16 mouse cellular contexts compared by ENCODE assay signal in genomic region chr11:51353746-51354145, GRCm38 (mm10).
DNase-seq lines count a peak whose midpoint lies in the region; TF ChIP-seq lines count a peak whose summit lies in the region.
"Had no signal": no experiment of that assay in that cellular context is flagged by ENCODE, and none has a peak within 500 bp of the region (broad histone marks: within the 10 kb centered on the region; RNA-seq: fewer than 3 reads in every experiment).

No protein-coding gene starts in this region.

- H3K4me1 ChIP-seq in kidney, adult 2 months (ENCODE audit: control insufficient read depth, insufficient read depth, low read length) = no peaks in the 10 kb centered on the region
- H3K4me1 ChIP-seq: forebrain, embryonic 12.5 days; hindbrain, embryonic 15.5 days had no signal

- 57% methylated on average over 5 of the region's 5 CpGs for WGBS in kidney, adult 2 months

- no peaks in the 10 kb centered on the region for H3K27me3 ChIP-seq in kidney, adult 2 months (replicated peaks; ENCODE audit: control insufficient read depth, insufficient read depth, low read length)
- H3K27me3 ChIP-seq: hindbrain, embryonic 15.5 days had no signal

- DNase-seq in kidney, adult 2 months = peak; percentile 6
- DNase-seq in kidney, postnatal 25 days = no peak
- DNase-seq in testis, postnatal 10 days (ENCODE audit: low spot score) = peak; percentile 39
- DNase-seq in testis, postnatal 14 days (ENCODE audit: low spot score) = no peak
- peak; percentile 60 for DNase-seq in adrenal gland, postnatal 14 days
- DNase-seq in cerebellum, adult 11 months = no peak
- DNase-seq in cerebellum, adult 9-11 months = no peak
- DNase-seq: cerebellum, adult 11-12 months; cerebellum, adult 9-10 months; cerebellum, postnatal 36 days; gastrocnemius, postnatal 10 days; heart, postnatal 36 days had no signal

- TF ChIP-seq POLR2A in kidney, adult 2 months (IDR thresholded peaks at IDR 0.05; ENCODE audit: low read depth, low read length) = no peak

- no peak for TF ChIP-seq CTCF in kidney, adult 2 months (conservative IDR thresholded peaks at IDR 0.05; ENCODE audit: insufficient read depth, insufficient read length, low read depth, low read length)

- H3K27ac ChIP-seq in kidney, adult 2 months (ENCODE audit: insufficient read depth, low read depth, low read length) = no peak overlapping the region
- H3K27ac ChIP-seq: embryonic facial prominence, embryonic 13.5 days; forebrain, embryonic 12.5 days; heart, embryonic 13.5 days; hindbrain, embryonic 15.5 days had no signal

- H3K4me3 ChIP-seq in kidney, adult 2 months (ENCODE audit: insufficient read depth, low read depth, low read length) = no peak overlapping the region
- H3K4me3 ChIP-seq: embryonic facial prominence, embryonic 13.5 days; forebrain, embryonic 12.5 days; heart, embryonic 13.5 days; hindbrain, embryonic 15.5 days had no signal

- no peaks in the 10 kb centered on the region for H3K36me3 ChIP-seq in kidney, adult 2 months (ENCODE audit: control insufficient read depth, insufficient read depth, low read length)
- H3K36me3 ChIP-seq: embryonic facial prominence, embryonic 13.5 days; forebrain, embryonic 12.5 days; heart, embryonic 13.5 days; hindbrain, embryonic 15.5 days had no signal

Comparison
In these comparisons a context has a peak if more than half of its experiments do, and no peak if none do; other contexts are left out.
1. DNase-seq: peak in kidney, adult 2 months (single experiment), testis, postnatal 10 days (single experiment) and adrenal gland, postnatal 14 days (single experiment); none in kidney, postnatal 25 days (0 of 2), testis, postnatal 14 days (single experiment), cerebellum, adult 11 months (single experiment) and cerebellum, adult 9-11 months (single experiment).